11 mouse cellular contexts compared by ENCODE assay signal in the genomic region with DNA sequence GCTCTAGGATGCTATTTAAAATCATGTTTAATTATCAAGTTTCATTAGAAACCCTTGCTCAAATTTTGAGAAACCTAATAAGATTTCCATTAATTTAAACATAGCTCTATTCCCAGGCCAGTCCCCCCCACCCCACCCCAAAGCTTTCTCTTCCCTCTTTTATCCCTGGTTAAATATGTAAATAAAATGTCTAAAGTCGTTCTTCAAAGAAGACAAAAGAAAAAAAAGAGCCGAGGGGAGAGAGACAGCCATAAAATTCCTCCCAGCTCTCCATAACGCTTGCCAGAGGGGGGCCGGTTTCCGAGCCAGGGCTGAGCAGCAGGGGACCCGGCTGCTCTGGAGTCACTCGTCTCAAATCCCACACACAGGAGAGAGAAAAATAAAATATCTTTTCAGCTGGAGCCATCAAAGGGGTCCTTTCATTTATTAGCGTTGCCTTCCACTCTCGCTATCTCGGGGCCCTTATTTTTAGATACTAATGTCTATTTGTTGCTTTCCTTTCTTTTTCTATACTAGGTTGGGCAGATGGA. TPM values are rescaled to one million over a fixed set of nuclear protein-coding genes. Genes with fewer than 3 reads are reported as not detected.
DNase-seq lines count a peak whose midpoint lies in the region; ATAC-seq and TF ChIP-seq lines count a peak whose summit lies in the region.
"Had no signal": no experiment of that assay in that cellular context is flagged by ENCODE, and none has a peak within 500 bp of the region (broad histone marks: within the 10 kb centered on the region; RNA-seq: fewer than 3 reads in every experiment).

No protein-coding gene starts in this region.

- no peak overlapping the region for H3K9ac ChIP-seq in heart, embryonic 12.5 days
- no peak overlapping the region for H3K9ac ChIP-seq in forebrain, embryonic 13.5 days
- H3K9ac ChIP-seq in midbrain, embryonic 11.5 days (ENCODE audit: low read length), result peak overlapping the region; percentile 95

- intact Hi-C loops in heart, postnatal 25 days (cut with DNase I), result no loop called here

- peak overlapping the region; percentile 11; the same call in 1 of the 2 replicates for H3K4me3 ChIP-seq in heart, embryonic 12.5 days
- H3K4me3 ChIP-seq in E14TG2a.4 (replicated peaks; ENCODE audit: low read length), result peak overlapping the region; percentile 84
- no peak overlapping the region for H3K4me3 ChIP-seq in forebrain, embryonic 13.5 days
- peak overlapping the region; percentile 86 for H3K4me3 ChIP-seq in midbrain, embryonic 11.5 days (ENCODE audit: low read depth, low read length)

- 0 out of 2 replicates have a peak overlapping the region, but pooled peaks have one; percentile 21 for H3K4me2 ChIP-seq in heart, embryonic 12.5 days
- peak overlapping the region; percentile 95 for H3K4me2 ChIP-seq in forebrain, embryonic 13.5 days
- peak overlapping the region; percentile 69 for H3K4me2 ChIP-seq in midbrain, embryonic 11.5 days

- no peak overlapping the region for H3K27ac ChIP-seq in heart, embryonic 12.5 days (ENCODE audit: poor library complexity, severe bottlenecking)
- H3K27ac ChIP-seq in forebrain, embryonic 13.5 days, result no peak overlapping the region
- peak overlapping the region; percentile 98 for H3K27ac ChIP-seq in midbrain, embryonic 11.5 days (ENCODE audit: low read depth, low read length)

- ATAC-seq in heart, embryonic 12.5 days (ENCODE audit: insufficient number of reproducible peaks, low FRiP score), result no peak
- ATAC-seq in forebrain, embryonic 13.5 days, result no peak
- ATAC-seq in midbrain, embryonic 11.5 days (ENCODE audit: low FRiP score), result no peak
- ATAC-seq in activated CD4-positive, CD25-positive, alpha-beta regulatory T cell, adult 4 months, result no peak

- TF ChIP-seq CTCF in E14TG2a.4 (conservative IDR thresholded peaks at IDR 0.05; ENCODE audit: low read length), result no peak

- no peak for DNase-seq in heart, postnatal 25 days (ENCODE audit: low spot score)
- DNase-seq in midbrain, embryonic 11.5 days (ENCODE audit: low spot score, missing footprints), result peak; percentile 90
- no peak for DNase-seq in frontal cortex, postnatal 10 days (ENCODE audit: low spot score in 2 of 2)
- DNase-seq in layer of hippocampus, adult 11-12 months (ENCODE audit: low spot score), result no peak
- DNase-seq: cerebellum, adult 8-10 months had no signal

- H3K4me1 ChIP-seq in heart, embryonic 12.5 days (replicated peaks), result peaks cover 37% of the 10 kb centered on the region
- H3K4me1 ChIP-seq in E14TG2a.4 (replicated peaks; ENCODE audit: low read depth, low read length), result peaks cover 75% of the 10 kb centered on the region
- peaks cover 65% of the 10 kb centered on the region for H3K4me1 ChIP-seq in forebrain, embryonic 13.5 days
- H3K4me1 ChIP-seq in midbrain, embryonic 11.5 days (ENCODE audit: control insufficient read depth, insufficient read depth, low read length), result peaks cover 42% of the 10 kb centered on the region

- no peaks in the 10 kb centered on the region for H3K36me3 ChIP-seq in heart, embryonic 12.5 days
- peaks cover 8% of the 10 kb centered on the region for H3K36me3 ChIP-seq in E14TG2a.4 (ENCODE audit: insufficient read depth, low read length)
- H3K36me3 ChIP-seq in forebrain, embryonic 13.5 days (ENCODE audit: poor library complexity, severe bottlenecking), result no peaks in the 10 kb centered on the region
- H3K36me3 ChIP-seq in midbrain, embryonic 11.5 days (ENCODE audit: control insufficient read depth, insufficient read depth, low read length), result no peaks in the 10 kb centered on the region

- no peaks in the 10 kb centered on the region for H3K9me3 ChIP-seq in heart, embryonic 12.5 days (replicated peaks)
- H3K9me3 ChIP-seq in E14TG2a.4 (ENCODE audit: low read length), result peaks cover 9% of the 10 kb centered on the region
- H3K9me3 ChIP-seq in forebrain, embryonic 13.5 days (replicated peaks), result no peaks in the 10 kb centered on the region
- no peaks in the 10 kb centered on the region for H3K9me3 ChIP-seq in midbrain, embryonic 11.5 days (ENCODE audit: control insufficient read depth, low read length)

- WGBS in heart, embryonic 12.5 days, result under 1% methylated on average over 10 of the region's 10 CpGs
- WGBS in forebrain, embryonic 13.5 days, result 2% methylated on average over 10 of the region's 10 CpGs
- under 1% methylated on average over 10 of the region's 10 CpGs for WGBS in midbrain, embryonic 11.5 days

- peaks cover 75% of the 10 kb centered on the region for H3K27me3 ChIP-seq in heart, embryonic 12.5 days (replicated peaks)
- H3K27me3 ChIP-seq in E14TG2a.4 (ENCODE audit: insufficient read depth, low read length), result peaks cover 53% of the 10 kb centered on the region
- peaks cover 100% of the 10 kb centered on the region for H3K27me3 ChIP-seq in forebrain, embryonic 13.5 days
- peaks cover 5% of the 10 kb centered on the region; the same call in 1 of the 2 replicates for H3K27me3 ChIP-seq in midbrain, embryonic 11.5 days (ENCODE audit: control insufficient read depth, insufficient read depth, low read length)
- H3K27me3 ChIP-seq: CH12.LX had no signal

RNA-seq across cellular contexts. Expression of a gene that starts 2.4 kb away (rescaled TPM):
- polyA plus RNA-seq in heart, embryonic 12.5 days (2016; fragmentation: Nextera tagmentation; extraction: Ambion mirVana), result 0.42 and 0.50 TPM in 2 replicates
- total RNA-seq in heart, postnatal 25 days (2021), result under 1 TPM in 1 of 2 experiments, not detected in 1; 0.08 TPM
- polyA plus RNA-seq in forebrain, embryonic 13.5 days (2015; fragmentation: Nextera tagmentation; extraction: Ambion mirVana), result 2.0 TPM in 2 replicates
- 22.4 and 25.6 TPM in 2 replicates for polyA plus RNA-seq in midbrain, embryonic 11.5 days (2014; fragmentation: Nextera tagmentation; extraction: Ambion mirVana)
- polyA plus RNA-seq in activated CD4-positive, CD25-positive, alpha-beta regulatory T cell, adult 4 months (2017; shearing (Covaris generic)), result not detected
- total RNA-seq: CH12.LX; megakaryocyte-erythroid progenitor cell, adult 5-6 weeks had no signal

Comparison
In these comparisons a context has a peak if more than half of its experiments do, and no peak if none do; other contexts are left out.
1. H3K4me2 ChIP-seq: peak in every context shown above with its lines; median percentile 95 in forebrain, embryonic 13.5 days; 69 in midbrain, embryonic 11.5 days; 21 in heart, embryonic 12.5 days.